Mouse (Mus musculus) embryonic facial prominence, embryonic 11.5 days (tissue): Measurements from ENCODE around the gene Cxcl12. TPM values are rescaled to one million over a fixed set of nuclear protein-coding genes. Genes with fewer than 3 reads are reported as not detected.

Experiments used
- ATAC-seq: fragments of 200-750 bp; cut with Nextera tagmentation; replicated peaks from 2 replicates; pipeline ENCODE4 v1.8.0; 2017; ENCODE audit warnings: low read depth; ENCODE audit not compliant: insufficient number of reproducible peaks, low FRiP score, low TSS enrichment
- DNase-seq: peaks from one replicate; pipeline ENCODE4 v3.0.0-alpha.2; 2015; ENCODE audit warnings: low spot score
- H3K27ac ChIP-seq: fragments of 300-500 bp; sonication (generic); replicated peaks from 2 replicates; pipeline ENCODE4 v1.5.1; 2014; ENCODE audit warnings: mild to moderate bottlenecking, low read depth, low read length, control low read depth
- H3K27me3 ChIP-seq: fragments of 300-500 bp; sonication (generic); 2 replicates; pipeline ENCODE4 v1.6.1; 2014; ENCODE audit warnings: mild to moderate bottlenecking, low read length, moderate library complexity, mixed read lengths; ENCODE audit not compliant: control insufficient read depth, insufficient read depth
- H3K36me3 ChIP-seq: fragments of 300-500 bp; sonication (generic); replicated peaks from 2 replicates; pipeline ENCODE4 v1.6.1; 2014; ENCODE audit warnings: low read depth, mild to moderate bottlenecking, low read length, moderate library complexity, mixed read lengths; ENCODE audit not compliant: control insufficient read depth, insufficient read depth
- H3K4me1 ChIP-seq: fragments of 300-500 bp; sonication (generic); 2 replicates; pipeline ENCODE4 v1.6.1; 2014; ENCODE audit warnings: low read length, mixed read lengths; ENCODE audit not compliant: control insufficient read depth, insufficient read depth
- H3K4me2 ChIP-seq: fragments of 300-500 bp; sonication (generic); 2 replicates; pipeline ENCODE4 v1.6.1; 2014; ENCODE audit warnings: low read depth, mild to moderate bottlenecking, control low read depth, low read length, moderate library complexity
- H3K4me3 ChIP-seq: fragments of 300-500 bp; sonication (generic); 2 replicates; pipeline ENCODE4 v1.5.1; 2014; ENCODE audit warnings: low read depth, low read length, control low read depth
- H3K9ac ChIP-seq: fragments of 300-500 bp; sonication (generic); replicated peaks from 2 replicates; pipeline ENCODE4 v1.6.1; 2014; ENCODE audit warnings: mild to moderate bottlenecking, control low read depth, low read length
- H3K9me3 ChIP-seq: fragments of 300-500 bp; sonication (generic); replicated peaks from 2 replicates; pipeline ENCODE4 v1.6.1; 2016; ENCODE audit warnings: mild to moderate bottlenecking, low read length, inconsistent platforms, mixed read lengths; ENCODE audit not compliant: control insufficient read depth
- WGBS: fragments of 180-500 bp; shearing (Covaris S2); extraction: QIAGEN DNeasy Blood & Tissue Kit; methylation state at CpG from one replicate; pipeline ENCODE4 v1.1.7; 2014; 5-methylcytosine and 5-hydroxymethylcytosine counted together
- polyA plus RNA-seq: library from polyadenylated mRNA; unstranded; fragments of >200 nt; fragmentation: Nextera tagmentation; extraction: Ambion mirVana; gene quantifications from 2 replicates; pipeline ENCODE4 v1.2.1, GENCODE M21; 2014

The Cxcl12 gene
- polyA plus RNA-seq, 1 experiment from 2014 or later: 147 TPM

DNA sequence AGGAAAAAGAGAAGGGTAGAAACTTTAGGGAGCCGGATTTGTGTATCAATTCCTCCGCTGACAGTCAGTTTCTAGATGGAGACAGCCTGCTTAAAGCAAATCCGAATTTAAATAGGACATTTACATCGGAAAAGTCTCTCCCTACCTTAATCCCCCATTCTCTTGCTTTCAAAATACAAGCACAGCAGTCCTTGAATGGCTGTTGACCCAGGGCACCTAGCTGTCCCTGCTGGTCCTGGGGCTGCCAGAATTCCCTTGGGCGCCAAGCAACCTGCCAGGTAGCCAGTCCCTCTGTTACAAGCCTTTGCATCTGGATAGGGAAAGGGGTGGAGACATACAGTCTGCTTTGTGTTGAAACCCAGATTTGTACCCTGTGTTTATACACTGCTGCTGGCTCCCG lies 12.0 kb downstream of the Cxcl12 start:
- Histone ChIP-seq H3K9me3 (no peaks in the 10 kb centered on the region), H3K4me2 (no peak overlapping the region), H3K4me3 (no peak overlapping the region), H3K4me1 (no peaks in the 10 kb centered on the region), H3K27ac (no peak overlapping the region), H3K27me3 (no peaks in the 10 kb centered on the region), H3K36me3 (no peaks in the 10 kb centered on the region), H3K9ac (no peak overlapping the region)
- WGBS: 30% methylated on average over 6 of the region's 6 CpGs
- no peak for DNase-seq
- no peak for ATAC-seq

DNA sequence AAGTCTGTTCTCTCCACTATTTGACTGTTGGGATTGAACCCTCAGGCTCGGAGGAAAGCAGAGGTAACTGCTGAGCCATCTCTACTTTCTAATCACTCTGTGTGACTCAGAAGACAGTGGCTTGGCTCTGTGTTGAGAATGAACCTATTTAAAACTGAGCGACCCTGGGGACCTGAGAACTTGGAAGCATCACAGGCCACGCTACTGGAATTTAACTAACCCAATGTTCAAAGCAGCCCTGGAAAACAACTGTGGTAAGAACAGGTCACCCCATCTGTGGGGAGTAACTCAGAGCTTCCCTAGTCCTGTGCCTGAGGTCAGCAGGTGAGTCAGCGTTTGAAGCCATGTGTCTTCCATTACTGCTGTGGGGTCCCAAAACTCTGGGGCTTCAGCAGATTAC lies 17.0 kb downstream of the Cxcl12 start:
- no peak overlapping the region for H3K4me2 ChIP-seq
- no peaks in the 10 kb centered on the region for H3K9me3 ChIP-seq
- 64% methylated on average over 4 of the region's 4 CpGs for WGBS
- no peak overlapping the region for H3K27ac ChIP-seq
- no peaks in the 10 kb centered on the region for H3K4me1 ChIP-seq
- no peaks in the 10 kb centered on the region for H3K27me3 ChIP-seq
- H3K4me3 ChIP-seq: no peak overlapping the region
- H3K9ac ChIP-seq: no peak overlapping the region
- no peak for DNase-seq
- no peaks in the 10 kb centered on the region for H3K36me3 ChIP-seq
- ATAC-seq: no peak

DNA sequence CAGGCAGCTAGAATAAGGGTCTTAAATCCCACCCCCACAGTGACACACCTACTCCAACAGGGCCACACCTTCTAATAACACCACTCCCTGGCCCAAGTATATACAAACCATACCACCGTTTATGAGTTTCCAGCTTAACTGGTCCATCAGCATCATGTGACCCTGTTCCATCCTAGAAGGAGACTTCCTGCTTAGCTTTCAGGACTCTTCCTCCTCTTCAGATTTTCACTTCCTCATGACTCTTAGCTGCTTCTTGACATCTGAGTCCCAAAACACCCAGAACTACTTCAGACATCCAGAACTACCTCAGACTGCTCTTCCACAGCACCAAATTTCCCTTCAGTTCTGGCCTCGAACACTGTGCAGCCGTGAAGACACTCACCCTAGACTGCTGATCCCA lies 22.1 kb downstream of the Cxcl12 start:
- H3K9ac ChIP-seq: no peak overlapping the region
- H3K9me3 ChIP-seq: no peaks in the 10 kb centered on the region
- H3K4me3 ChIP-seq: no peak overlapping the region
- WGBS: 94% methylated on average over 3 of the region's 3 CpGs
- no peaks in the 10 kb centered on the region for H3K36me3 ChIP-seq
- no peaks in the 10 kb centered on the region for H3K27me3 ChIP-seq
- no peak for DNase-seq
- ATAC-seq: no peak
- H3K4me1 ChIP-seq: no peaks in the 10 kb centered on the region
- no peak overlapping the region for H3K27ac ChIP-seq
- H3K4me2 ChIP-seq: no peak overlapping the region

DNA sequence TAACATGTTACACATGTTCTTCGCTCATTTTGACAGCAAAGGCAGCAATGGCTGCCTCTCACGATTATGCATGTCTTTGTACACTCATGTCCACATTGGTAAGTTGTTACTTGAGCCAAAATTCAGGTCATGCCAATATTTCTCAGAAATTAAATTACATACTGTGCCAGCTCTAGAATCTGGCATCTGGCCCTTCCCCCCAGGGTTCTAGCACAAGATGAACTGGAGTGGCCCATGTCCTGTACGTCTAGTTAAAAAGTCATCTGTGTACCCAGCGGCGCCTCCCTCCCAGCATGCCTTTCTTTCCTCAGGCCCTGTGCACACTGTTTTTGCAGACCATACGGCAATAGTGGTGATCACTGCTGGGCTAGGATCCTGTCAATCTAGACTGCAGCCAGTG lies 23.4 kb downstream of the Cxcl12 start:
- Histone ChIP-seq H3K27ac (no peak overlapping the region), H3K4me3 (no peak overlapping the region), H3K36me3 (no peaks in the 10 kb centered on the region), H3K4me1 (no peaks in the 10 kb centered on the region), H3K9me3 (no peaks in the 10 kb centered on the region), H3K9ac (no peak overlapping the region), H3K4me2 (no peak overlapping the region), H3K27me3 (no peaks in the 10 kb centered on the region)
- DNase-seq: no peak
- no peak for ATAC-seq
- WGBS: 84% methylated on average over 6 of the region's 6 CpGs

DNA sequence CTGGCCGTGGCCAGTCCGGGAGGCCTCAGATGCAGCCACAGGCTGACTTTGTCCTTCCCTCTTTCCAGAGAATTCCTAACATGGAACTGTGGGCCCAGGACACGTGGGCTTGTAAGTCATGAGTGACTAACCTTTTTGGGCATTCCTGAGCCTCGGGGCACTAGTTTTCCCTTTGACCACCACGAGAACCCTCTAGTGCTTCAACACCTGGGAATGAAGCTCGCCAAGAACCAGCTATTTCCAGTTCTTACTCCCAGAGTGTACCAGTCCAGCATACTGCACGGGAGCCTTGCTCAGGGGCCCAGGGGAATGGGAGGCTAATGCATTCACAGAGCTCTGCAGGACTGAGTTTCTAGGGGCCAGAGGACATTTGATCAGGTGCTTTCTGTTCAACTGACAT lies 24.3 kb downstream of the Cxcl12 start:
- 82% methylated on average over 7 of the region's 7 CpGs for WGBS
- no peak overlapping the region for H3K4me3 ChIP-seq
- no peak overlapping the region for H3K4me2 ChIP-seq
- H3K4me1 ChIP-seq: no peaks in the 10 kb centered on the region
- ATAC-seq (no peak), DNase-seq (no peak)
- H3K27ac ChIP-seq: no peak overlapping the region
- H3K27me3 ChIP-seq: no peaks in the 10 kb centered on the region
- H3K9ac ChIP-seq: no peak overlapping the region
- no peaks in the 10 kb centered on the region for H3K9me3 ChIP-seq
- no peaks in the 10 kb centered on the region for H3K36me3 ChIP-seq

DNA sequence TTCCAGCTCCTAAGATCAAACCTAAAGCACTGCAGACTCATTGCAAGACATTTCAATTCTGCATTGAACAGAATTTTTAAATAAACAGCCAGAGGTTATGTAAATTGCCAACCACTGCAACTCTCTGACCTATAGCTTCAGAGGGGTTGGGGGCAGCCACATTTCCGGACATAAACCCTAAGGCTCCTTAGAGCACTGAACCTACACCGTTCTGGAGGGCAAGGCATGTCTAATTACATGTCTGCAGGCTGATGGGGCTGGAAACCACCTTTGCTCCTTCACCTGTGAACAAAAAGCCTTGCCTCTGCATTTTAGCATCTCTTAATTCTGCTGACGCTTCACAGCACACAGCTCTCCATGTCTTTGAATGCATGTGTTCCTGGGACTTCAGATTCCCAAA lies 26.9 kb downstream of the Cxcl12 start:
- no peaks in the 10 kb centered on the region for H3K9me3 ChIP-seq
- H3K9ac ChIP-seq: no peak overlapping the region
- no peak overlapping the region for H3K4me2 ChIP-seq
- ATAC-seq (no peak), DNase-seq (no peak)
- 61% methylated on average over 3 of the region's 3 CpGs for WGBS
- H3K36me3 ChIP-seq: no peaks in the 10 kb centered on the region
- no peaks in the 10 kb centered on the region for H3K27me3 ChIP-seq
- H3K4me3 ChIP-seq: no peak overlapping the region
- no peak overlapping the region for H3K27ac ChIP-seq
- no peaks in the 10 kb centered on the region for H3K4me1 ChIP-seq

DNA sequence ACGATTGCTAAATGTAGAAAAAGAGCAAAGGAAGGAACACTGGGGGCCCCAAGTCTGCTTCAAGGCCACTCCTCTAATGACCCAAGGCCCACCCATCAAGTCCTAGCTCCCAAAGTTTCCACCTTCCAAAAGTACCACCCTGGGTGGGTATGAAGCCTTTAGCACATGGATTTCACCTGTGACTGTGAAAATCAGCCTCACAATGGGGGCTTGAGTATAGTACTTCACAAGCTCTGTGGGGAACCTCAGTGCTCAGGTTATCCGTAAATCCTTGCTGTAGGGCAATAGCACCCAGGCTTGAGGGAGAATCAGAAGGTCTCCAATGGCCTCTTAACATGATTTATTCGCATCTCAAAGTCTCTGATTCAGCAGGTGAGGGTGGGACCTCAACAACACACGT lies 30.5 kb downstream of the Cxcl12 start:
- no peaks in the 10 kb centered on the region for H3K4me1 ChIP-seq
- no peaks in the 10 kb centered on the region for H3K36me3 ChIP-seq
- ATAC-seq: no peak
- H3K9me3 ChIP-seq: no peaks in the 10 kb centered on the region
- H3K4me3 ChIP-seq: no peak overlapping the region
- 77% methylated on average over 4 of the region's 4 CpGs for WGBS
- no peak overlapping the region for H3K4me2 ChIP-seq
- no peaks in the 10 kb centered on the region for H3K27me3 ChIP-seq
- H3K9ac ChIP-seq: no peak overlapping the region
- no peak for DNase-seq
- no peak overlapping the region for H3K27ac ChIP-seq

DNA sequence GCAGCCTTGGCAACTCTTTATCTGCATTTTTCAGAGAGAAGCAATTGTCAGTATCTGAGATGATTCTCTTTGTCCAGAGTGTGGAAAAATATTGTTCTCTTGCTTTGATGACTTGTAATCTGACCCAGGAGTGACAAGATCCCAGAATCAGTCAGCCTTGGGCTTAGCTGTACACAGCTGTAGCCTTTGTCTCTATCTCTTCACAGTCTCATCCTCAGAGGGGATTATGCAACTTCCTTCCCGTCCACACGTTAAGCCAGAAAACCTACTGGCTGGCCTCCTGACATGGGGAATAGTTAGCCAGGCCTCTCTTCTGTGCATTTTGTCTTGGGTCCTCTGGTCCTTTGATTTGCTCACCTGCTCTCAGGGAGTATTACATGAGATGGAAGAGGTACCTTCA lies 31.4 kb downstream of the Cxcl12 start:
- Histone ChIP-seq H3K27me3 (no peaks in the 10 kb centered on the region), H3K27ac (no peak overlapping the region), H3K9me3 (no peaks in the 10 kb centered on the region), H3K4me1 (no peaks in the 10 kb centered on the region), H3K4me2 (no peak overlapping the region), H3K4me3 (no peak overlapping the region), H3K36me3 (no peaks in the 10 kb centered on the region), H3K9ac (no peak overlapping the region)
- no peak for DNase-seq
- 40% methylated on average over 2 of the region's 2 CpGs for WGBS
- ATAC-seq: no peak

DNA sequence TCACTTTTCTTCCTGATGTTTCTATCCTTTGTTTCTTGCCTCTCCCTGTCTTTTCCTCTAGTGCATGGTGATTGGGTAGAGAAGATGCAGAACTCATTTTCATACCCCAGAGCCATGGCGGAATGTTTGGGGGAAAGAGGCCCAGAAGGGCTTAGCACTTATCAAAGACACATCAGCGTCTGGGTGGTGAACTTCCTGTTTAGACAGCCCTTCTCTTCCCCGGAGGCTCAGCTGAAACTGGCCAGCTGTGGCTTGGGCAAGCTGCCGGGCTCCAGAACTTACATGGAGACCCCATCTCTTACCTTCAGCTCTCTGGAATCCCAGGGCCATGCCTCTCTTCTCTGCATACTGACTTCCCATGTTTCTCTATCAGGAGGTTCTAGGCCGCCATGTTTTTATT lies 32.6 kb downstream of the Cxcl12 start:
- ATAC-seq: no peak
- no peak overlapping the region for H3K4me2 ChIP-seq
- H3K27ac ChIP-seq: no peak overlapping the region
- H3K36me3 ChIP-seq: no peaks in the 10 kb centered on the region
- H3K4me3 ChIP-seq: no peak overlapping the region
- H3K9ac ChIP-seq: no peak overlapping the region
- DNase-seq: no peak
- no peaks in the 10 kb centered on the region for H3K9me3 ChIP-seq
- H3K27me3 ChIP-seq: no peaks in the 10 kb centered on the region
- 59% methylated on average over 5 of the region's 5 CpGs for WGBS
- H3K4me1 ChIP-seq: no peaks in the 10 kb centered on the region
